Mouse (Mus musculus): Measurements from ENCODE around the gene Insl3. TPM values are rescaled to one million over a fixed set of nuclear protein-coding genes. Genes with fewer than 3 reads are reported as not detected.
"Not testable (repeated sequence)": the region's sequence is repeated elsewhere in the genome, so short reads cannot be mapped to it uniquely, and the experiment has no call there.

Gene Insl3
- total and polyA plus RNA-seq, 2 experiments from 2014 or later = 1.4 to 1.8 TPM

DNA sequence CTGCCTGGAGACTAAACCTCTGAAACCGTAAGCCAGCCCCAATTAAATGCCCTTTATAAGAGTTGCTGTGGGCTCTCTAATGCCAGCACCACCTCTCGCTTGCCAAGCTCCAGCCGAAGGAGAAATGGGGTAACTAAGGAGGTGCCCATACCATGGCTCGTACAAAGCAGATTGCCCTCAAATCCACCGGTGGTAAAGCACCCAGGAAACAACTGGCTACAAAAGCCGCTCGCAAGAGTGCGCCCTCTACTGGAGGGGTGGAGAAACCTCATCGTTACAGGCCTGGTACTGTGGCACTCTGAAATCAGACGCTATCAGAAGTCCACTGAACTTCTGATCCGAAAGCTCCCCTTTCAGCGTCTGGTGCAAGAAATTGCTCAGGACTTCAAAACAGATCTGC, 6.4 kb downstream of the Insl3 start:
- not testable (repeated sequence) for H3K4me3 ChIP-seq (ENCODE audit: low read depth, low read length); H3K9me3 ChIP-seq (ENCODE audit: low read length); H3K36me3 ChIP-seq (ENCODE audit: insufficient read depth); H3K4me1 ChIP-seq (ENCODE audit: insufficient read depth); DNase-seq; H3K27ac ChIP-seq (ENCODE audit: low read depth, low read length); H3K4me2 ChIP-seq (ENCODE audit: low read depth); H3K9ac ChIP-seq; ATAC-seq
- peaks cover 59% of the 10 kb centered on the region for H3K27me3 ChIP-seq (ENCODE audit: insufficient read depth, low read length)
- TF ChIP-seq CTCF (IDR thresholded peaks at IDR 0.05; ENCODE audit: low read depth) = peak; percentile 27
- WGBS = 63% methylated on average over 12 of the region's 12 CpGs

DNA sequence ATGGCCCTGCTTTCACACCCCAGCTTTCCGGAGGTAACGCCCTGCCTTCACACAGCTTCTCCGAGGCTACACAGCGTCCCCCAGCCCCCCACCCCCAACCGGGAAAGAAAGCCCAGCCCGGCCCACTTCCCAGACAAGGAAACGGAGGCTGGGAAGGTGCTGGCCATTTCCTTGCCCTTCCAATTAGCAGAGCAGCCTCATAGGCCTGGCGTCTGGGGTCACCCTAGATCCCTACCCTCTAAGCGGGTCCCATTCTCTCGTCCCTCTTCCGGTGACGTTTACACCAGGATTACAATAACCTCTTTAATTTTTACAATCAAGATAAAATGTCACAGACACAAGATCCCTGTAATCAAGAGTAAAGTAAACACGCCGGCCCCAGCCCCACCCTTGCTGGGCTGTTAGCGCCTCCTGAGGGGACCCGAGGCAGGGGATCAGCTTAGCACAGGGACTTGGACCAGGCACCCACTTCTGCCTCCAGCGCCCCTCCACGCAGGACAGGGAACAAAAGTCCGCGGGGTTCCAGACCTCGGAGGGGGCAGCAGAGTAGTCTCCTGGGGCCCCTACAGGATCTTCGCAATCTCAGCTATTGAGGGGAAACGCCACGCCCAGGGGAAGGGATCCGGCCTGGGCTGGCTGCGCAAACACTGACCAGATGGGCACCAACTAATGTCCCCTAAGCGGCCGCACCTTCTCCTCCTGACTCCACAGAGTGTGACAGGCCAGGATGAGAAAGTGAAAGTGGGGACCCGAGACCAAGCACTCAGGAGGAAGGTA, 11.7 kb downstream of the Insl3 start:
- WGBS = 15% methylated on average over 28 of the region's 29 CpGs
- TF ChIP-seq CTCF (IDR thresholded peaks at IDR 0.05; ENCODE audit: low read depth) = no peak
- DNase-seq = no peak
- no peak for ATAC-seq
- no peak overlapping the region for H3K9ac ChIP-seq
- no peak overlapping the region for H3K27ac ChIP-seq (ENCODE audit: low read depth, low read length)
- no peak overlapping the region for H3K4me2 ChIP-seq (ENCODE audit: low read depth)
- no peak overlapping the region for H3K4me3 ChIP-seq (ENCODE audit: low read depth, low read length)
- peaks cover 37% of the 10 kb centered on the region for H3K27me3 ChIP-seq (ENCODE audit: insufficient read depth, low read length)
- H3K9me3 ChIP-seq (ENCODE audit: low read length) = no peaks in the 10 kb centered on the region
- H3K36me3 ChIP-seq (ENCODE audit: insufficient read depth) = no peaks in the 10 kb centered on the region
- no peaks in the 10 kb centered on the region for H3K4me1 ChIP-seq (ENCODE audit: insufficient read depth)

- no peak for ATAC-seq
- Histone ChIP-seq H3K27me3 (ENCODE audit: insufficient read depth, low read length) (peaks cover 37% of the 10 kb centered on the region), H3K36me3 (ENCODE audit: insufficient read depth) (no peaks in the 10 kb centered on the region), H3K9me3 (ENCODE audit: low read length) (no peaks in the 10 kb centered on the region), H3K9ac (no peak within 1 kb of the TSS), H3K4me1 (ENCODE audit: insufficient read depth) (no peaks in the 10 kb centered on the region), H3K4me2 (ENCODE audit: low read depth) (no peak within 1 kb of the TSS), H3K4me3 (ENCODE audit: low read depth, low read length) (no peak within 1 kb of the TSS), H3K27ac (ENCODE audit: low read depth, low read length) (no peak within 1 kb of the TSS)
- 18% methylated on average over 32 of the region's 34 CpGs for WGBS
- no peak for TF ChIP-seq CTCF (IDR thresholded peaks at IDR 0.05; ENCODE audit: low read depth)
- DNase-seq = no peak
These were observed 12.5 kb downstream of the Insl3 start, which contains the start of gene B3gnt3 for GRCm38 (mm10) chr8:71701414-71702086. Gene B3gnt3, minus strand, starts transcription at chr8:71701789.

DNA sequence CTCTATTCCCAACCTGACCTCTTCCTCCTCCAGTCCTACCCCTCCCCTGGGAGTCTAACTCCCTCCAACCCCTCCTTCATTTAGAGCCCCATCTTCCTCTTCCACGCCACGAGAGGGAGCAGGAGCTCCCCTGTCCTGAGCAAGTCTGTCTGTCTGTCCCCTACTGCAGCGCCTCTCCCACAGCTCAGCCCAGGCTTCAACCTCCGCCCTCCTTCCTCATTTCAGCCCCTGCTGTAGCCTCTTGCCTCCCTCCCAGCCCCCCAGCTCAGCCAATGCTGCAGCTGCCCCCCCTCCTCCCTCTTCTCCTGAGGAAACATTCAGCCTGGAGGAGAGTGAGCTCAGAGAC, 13.0 kb downstream of the Insl3 start:
- H3K4me3 ChIP-seq (ENCODE audit: low read depth, low read length) = no peak overlapping the region
- no peak for ATAC-seq
- no peak overlapping the region for H3K9ac ChIP-seq
- no peak overlapping the region for H3K4me2 ChIP-seq (ENCODE audit: low read depth)
- H3K36me3 ChIP-seq (ENCODE audit: insufficient read depth) = no peaks in the 10 kb centered on the region
- 44% methylated on average over 4 of the region's 4 CpGs for WGBS
- DNase-seq = no peak
- TF ChIP-seq CTCF (IDR thresholded peaks at IDR 0.05; ENCODE audit: low read depth) = 0 out of 2 replicates have a peak, but pooled peaks have one; percentile 21
- no peak overlapping the region for H3K27ac ChIP-seq (ENCODE audit: low read depth, low read length)
- H3K4me1 ChIP-seq (ENCODE audit: insufficient read depth) = no peaks in the 10 kb centered on the region
- no peaks in the 10 kb centered on the region for H3K9me3 ChIP-seq (ENCODE audit: low read length)
- H3K27me3 ChIP-seq (ENCODE audit: insufficient read depth, low read length) = peaks cover 34% of the 10 kb centered on the region

DNA sequence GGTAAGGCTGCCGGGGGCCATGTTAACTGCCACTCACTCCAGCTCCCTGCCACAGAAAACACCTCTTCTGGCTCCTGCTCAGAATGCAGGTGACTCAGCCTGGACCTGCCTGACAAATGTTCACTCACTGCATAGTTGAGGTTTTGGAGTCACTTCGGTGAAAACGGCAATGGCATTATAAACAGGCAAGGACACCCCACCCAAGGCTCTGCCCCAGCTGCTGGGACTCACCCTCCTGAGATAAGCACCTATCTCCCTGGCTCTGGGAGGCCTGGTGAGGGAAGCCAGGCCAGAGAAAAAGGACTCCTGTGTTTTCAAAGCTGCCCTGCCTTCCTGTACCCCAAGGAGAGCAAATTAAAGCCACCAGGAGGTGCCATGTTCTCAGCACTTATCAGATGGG, 13.9 kb downstream of the Insl3 start:
- Histone ChIP-seq H3K4me3 (ENCODE audit: low read depth, low read length) (no peak overlapping the region), H3K27ac (ENCODE audit: low read depth, low read length) (no peak overlapping the region), H3K36me3 (ENCODE audit: insufficient read depth) (no peaks in the 10 kb centered on the region), H3K4me2 (ENCODE audit: low read depth) (no peak overlapping the region), H3K4me1 (ENCODE audit: insufficient read depth) (no peaks in the 10 kb centered on the region), H3K9me3 (ENCODE audit: low read length) (no peaks in the 10 kb centered on the region), H3K27me3 (ENCODE audit: insufficient read depth, low read length) (peaks cover 34% of the 10 kb centered on the region), H3K9ac (no peak overlapping the region)
- TF ChIP-seq CTCF (IDR thresholded peaks at IDR 0.05; ENCODE audit: low read depth) = no peak
- WGBS = 87% methylated on average over 3 of the region's 3 CpGs
- DNase-seq (no peak), ATAC-seq (no peak)

DNA sequence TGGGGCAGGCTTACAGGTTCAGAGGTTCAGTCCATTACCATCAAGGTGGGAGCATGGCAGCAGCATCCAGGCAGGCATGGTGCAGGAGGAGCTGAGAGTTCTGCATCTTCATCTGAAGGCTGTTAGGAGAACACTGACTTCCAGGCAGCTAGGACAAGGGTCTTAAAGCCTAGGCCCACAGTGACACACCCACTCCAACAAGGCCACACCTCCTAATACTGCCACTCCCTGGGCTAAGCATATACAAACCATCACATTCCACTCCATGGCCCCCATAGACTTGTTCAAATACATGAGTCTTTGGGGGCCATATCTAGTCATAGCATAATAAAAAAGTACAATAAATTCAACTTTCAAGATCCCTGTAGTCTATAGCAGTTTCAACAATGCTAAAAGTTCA, 14.4 kb downstream of the Insl3 start:
- not testable (repeated sequence) for DNase-seq, H3K9ac ChIP-seq
- peaks cover 34% of the 10 kb centered on the region for H3K27me3 ChIP-seq (ENCODE audit: insufficient read depth, low read length)

GRCm38 (mm10) chr8:71707874-71708273, 18.9 kb downstream of the Insl3 start:
- Histone ChIP-seq H3K36me3 (ENCODE audit: insufficient read depth) (peaks cover 31% of the 10 kb centered on the region), H3K4me3 (ENCODE audit: low read depth, low read length) (no peak overlapping the region), H3K9me3 (ENCODE audit: low read length) (no peaks in the 10 kb centered on the region), H3K27me3 (ENCODE audit: insufficient read depth, low read length) (peaks cover 2% of the 10 kb centered on the region), H3K27ac (ENCODE audit: low read depth, low read length) (no peak overlapping the region), H3K4me1 (ENCODE audit: insufficient read depth) (no peaks in the 10 kb centered on the region; the same call in 1 of the 2 replicates), H3K4me2 (ENCODE audit: low read depth) (no peak overlapping the region), H3K9ac (no peak overlapping the region)
- ATAC-seq = 0 out of 2 replicates have a peak, but pooled peaks have one; percentile 6
- WGBS = 39% methylated on average over 8 of the region's 8 CpGs
- DNase-seq = peak; percentile 70
- peak; percentile 75 for TF ChIP-seq CTCF (IDR thresholded peaks at IDR 0.05; ENCODE audit: low read depth)

More for the DNA sequence above, 14.4 kb downstream of the Insl3 start:
- not testable (repeated sequence) for H3K9me3 ChIP-seq (ENCODE audit: low read length); ATAC-seq; H3K4me3 ChIP-seq (ENCODE audit: low read depth, low read length); H3K36me3 ChIP-seq (ENCODE audit: insufficient read depth); H3K27ac ChIP-seq (ENCODE audit: low read depth, low read length); H3K4me1 ChIP-seq (ENCODE audit: insufficient read depth); H3K4me2 ChIP-seq (ENCODE audit: low read depth)

Measured in forebrain, postnatal 0 days (tissue).